Mouse (Mus musculus) heart, postnatal 10 days (tissue): ENCODE measurements around the gene Akr1c13. TPM values are rescaled to one million over a fixed set of nuclear protein-coding genes. Genes with fewer than 3 reads are reported as not detected.

ENCODE experiments used
- DNase-seq, 2 experiments: peaks; one replicate each; pipeline ENCODE4 v3.0.0; 2021
- intact Hi-C: fragments of 180-260 bp; cut with DNase I; formaldehyde crosslinking; loops from one replicate; pipeline ENCODE4 v1.15.1; 2025
- total RNA-seq, 2 experiments: library from RNA; stranded (reverse); gene quantifications; 2 replicates each; pipeline ENCODE4 v1.2.3; 2021

Gene Akr1c13
- total RNA-seq, 2 experiments from 2014 or later: 1.6 to 1.7 TPM

DNA sequence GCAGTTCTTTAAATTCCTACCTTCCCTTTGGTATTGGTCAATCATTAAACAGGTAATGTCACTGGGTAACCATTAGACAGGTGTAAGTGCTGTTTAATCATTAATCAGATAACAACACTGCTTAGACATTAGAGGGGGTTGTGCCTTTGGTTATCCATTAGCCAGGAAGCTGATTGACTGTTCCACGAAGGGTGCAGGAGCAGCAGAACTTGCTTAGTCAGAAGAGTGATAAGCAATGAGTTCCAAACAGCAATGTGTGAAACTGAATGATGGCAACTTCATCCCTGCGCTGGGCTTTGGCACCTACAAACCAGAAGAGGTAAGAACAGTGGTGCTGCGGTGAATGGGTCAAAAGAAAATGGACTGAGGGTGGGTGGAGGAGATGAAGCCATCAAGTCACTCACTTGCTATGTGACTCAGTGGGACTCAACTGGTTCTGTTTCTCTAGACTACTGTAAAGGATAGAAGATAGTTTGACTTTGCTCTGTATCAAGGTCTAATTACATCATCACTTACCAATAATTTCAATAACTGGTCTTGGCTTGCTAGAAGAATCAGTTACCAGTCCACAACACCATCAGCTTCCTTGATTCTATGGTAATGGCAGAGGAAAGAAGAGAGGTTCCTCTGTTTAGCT, 42.7 kb downstream of the Akr1c13 start:
- intact Hi-C loops: no loop called here
- DNase-seq: no peak

DNA sequence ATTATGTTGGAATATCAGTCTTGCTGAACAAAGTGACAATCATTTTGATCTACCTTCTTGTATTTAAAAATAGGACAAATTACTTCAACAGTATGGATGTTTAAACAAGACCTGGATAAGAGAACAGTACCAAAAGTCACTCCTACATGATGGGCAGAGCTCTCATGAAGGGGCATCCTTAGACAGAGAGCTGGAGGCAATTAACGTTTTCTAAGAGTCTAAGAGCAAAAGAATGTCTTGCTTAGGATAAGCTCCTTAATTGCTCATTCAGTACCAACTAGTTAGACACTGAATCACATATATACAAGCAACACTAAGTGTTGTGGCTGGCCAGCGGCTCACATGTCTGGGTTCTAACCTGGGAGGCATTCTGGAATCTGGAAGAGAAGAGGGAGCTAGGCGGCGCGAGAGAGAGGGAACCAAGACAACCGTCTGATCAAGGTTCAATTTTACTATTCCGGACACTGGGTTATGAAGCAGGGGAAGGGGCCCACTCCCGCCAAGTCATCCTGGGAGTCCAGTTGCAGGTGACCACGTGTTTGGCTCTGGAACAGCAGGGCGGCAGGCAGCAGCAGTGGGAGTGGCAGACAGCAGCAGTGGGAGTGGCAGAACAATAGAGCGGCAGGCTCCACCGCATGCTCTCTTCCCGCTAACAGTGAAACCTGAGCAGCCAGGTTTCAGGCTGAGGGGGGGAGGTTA, 54.1 kb downstream of the Akr1c13 start:
- intact Hi-C loops: no loop called here
- DNase-seq: peak in 1 of 2 experiments; percentile 14

DNA sequence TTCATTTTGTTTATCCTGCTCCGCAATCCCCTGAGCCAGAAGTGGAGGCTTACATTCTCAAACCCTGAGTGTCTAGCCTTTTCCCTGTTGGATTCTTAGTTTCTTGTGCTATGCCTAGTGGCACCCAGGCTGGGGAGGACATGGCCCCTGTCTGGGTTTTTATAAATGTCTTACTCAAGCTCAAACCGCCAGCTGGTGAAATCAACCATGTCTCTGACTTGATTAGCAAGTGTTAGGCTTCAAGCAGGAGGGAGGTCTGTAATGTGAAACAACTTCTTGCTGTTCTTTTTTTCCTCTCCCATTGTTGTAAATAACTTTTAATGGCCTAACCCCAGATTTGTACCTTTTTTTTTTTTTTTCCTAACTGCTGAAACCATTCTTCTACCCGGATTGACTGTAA, 58.4 kb downstream of the Akr1c13 start:
- intact Hi-C loops: no loop called here
- no peak for DNase-seq

Other genes with a start within 250 kb of the Akr1c13 start
- not detected for gene Ucn3, start 245.8 kb upstream of the Akr1c13 start, total RNA-seq
- 10 to 100 TPM; 13.0 to 13.5 TPM for gene Akr1c14, start 142.1 kb upstream of the Akr1c13 start, total RNA-seq
- not detected for gene Akr1c18, start 40.5 kb upstream of the Akr1c13 start, total RNA-seq
- gene Akr1c19, start 37.5 kb downstream of the Akr1c13 start, total RNA-seq: 1 to 10 TPM; 2.4 to 3.0 TPM
- not detected for gene Akr1c12, start 88.3 kb downstream of the Akr1c13 start, total RNA-seq
- not detected for gene Akr1c6, start 243.2 kb downstream of the Akr1c13 start, total RNA-seq